Mouse (Mus musculus): ENCODE results near the gene Magi3.

The Magi3 gene

GRCm38 (mm10) chr3:104189823-104190222, 30.4 kb downstream of the Magi3 start:
- no peak for DNase-seq (ENCODE audit: low read depth, low spot score)

GRCm38 (mm10) chr3:104189234-104189633, 30.9 kb downstream of the Magi3 start:
- no peak for DNase-seq (ENCODE audit: low read depth, low spot score)

- DNase-seq (ENCODE audit: low read depth, low spot score), result no peak
Measured at GRCm38 (mm10) chr3:104184270-104184669, 35.9 kb downstream of the Magi3 start.

- DNase-seq (ENCODE audit: low read depth, low spot score), result peak; percentile 46
Measured at GRCm38 (mm10) chr3:104183656-104184055, 36.5 kb downstream of the Magi3 start.

- no peak for DNase-seq (ENCODE audit: low read depth, low spot score)
Measured at GRCm38 (mm10) chr3:104182711-104183110, 37.5 kb downstream of the Magi3 start.

- no peak for DNase-seq (ENCODE audit: low read depth, low spot score)
Measured at GRCm38 (mm10) chr3:104161347-104161746, 58.8 kb downstream of the Magi3 start.

- DNase-seq (ENCODE audit: low read depth, low spot score), result no peak
Measured at GRCm38 (mm10) chr3:104160603-104161002, 59.6 kb downstream of the Magi3 start.

- DNase-seq (ENCODE audit: low read depth, low spot score), result no peak
Measured at GRCm38 (mm10) chr3:104150146-104150545, 70.0 kb downstream of the Magi3 start.

- DNase-seq (ENCODE audit: low read depth, low spot score), result no peak
Measured at GRCm38 (mm10) chr3:104142376-104142775, 77.8 kb downstream of the Magi3 start.

- no peak for DNase-seq (ENCODE audit: low read depth, low spot score)
Measured at GRCm38 (mm10) chr3:104138953-104139450, 81.2 kb downstream of the Magi3 start.

GRCm38 (mm10) chr3:104125628-104126027, 94.5 kb downstream of the Magi3 start:
- no peak for DNase-seq (ENCODE audit: low read depth, low spot score)

- no peak for DNase-seq (ENCODE audit: low read depth, low spot score)
Measured at GRCm38 (mm10) chr3:104123846-104124245, 96.3 kb downstream of the Magi3 start.

- no peak for DNase-seq (ENCODE audit: low read depth, low spot score)
Measured at GRCm38 (mm10) chr3:104109478-104109877, 110.7 kb downstream of the Magi3 start.

- DNase-seq (ENCODE audit: low read depth, low spot score), result no peak
Measured at GRCm38 (mm10) chr3:104104942-104105341, 115.2 kb downstream of the Magi3 start.

- no peak for DNase-seq (ENCODE audit: low read depth, low spot score)
Measured at GRCm38 (mm10) chr3:104101721-104102120, 118.5 kb downstream of the Magi3 start.

- no peak for DNase-seq (ENCODE audit: low read depth, low spot score)
Measured at GRCm38 (mm10) chr3:104101249-104101648, 118.9 kb downstream of the Magi3 start.

- no peak for DNase-seq (ENCODE audit: low read depth, low spot score)
Measured at GRCm38 (mm10) chr3:104095936-104096335, 124.2 kb downstream of the Magi3 start.

- DNase-seq (ENCODE audit: low read depth, low spot score), result no peak
Measured at GRCm38 (mm10) chr3:104094646-104095045, 125.5 kb downstream of the Magi3 start.

GRCm38 (mm10) chr3:104092759-104093158, 127.4 kb downstream of the Magi3 start:
- no peak for DNase-seq (ENCODE audit: low read depth, low spot score)

GRCm38 (mm10) chr3:104082031-104082430, 138.1 kb downstream of the Magi3 start:
- DNase-seq (ENCODE audit: low read depth, low spot score), result no peak

GRCm38 (mm10) chr3:104078725-104079124, 141.4 kb downstream of the Magi3 start:
- DNase-seq (ENCODE audit: low read depth, low spot score), result no peak

GRCm38 (mm10) chr3:104069395-104069794, 150.8 kb downstream of the Magi3 start:
- DNase-seq (ENCODE audit: low read depth, low spot score), result no peak

GRCm38 (mm10) chr3:104059001-104059622, 161.1 kb downstream of the Magi3 start:
- DNase-seq (ENCODE audit: low read depth, low spot score), result peak; percentile 82

GRCm38 (mm10) chr3:104032747-104033146, 187.4 kb downstream of the Magi3 start:
- no peak for DNase-seq (ENCODE audit: low read depth, low spot score)

Data from telencephalon, adult 2 months (tissue).